Mouse (Mus musculus): ENCODE measurements around the gene Cyfip1.

DNA sequence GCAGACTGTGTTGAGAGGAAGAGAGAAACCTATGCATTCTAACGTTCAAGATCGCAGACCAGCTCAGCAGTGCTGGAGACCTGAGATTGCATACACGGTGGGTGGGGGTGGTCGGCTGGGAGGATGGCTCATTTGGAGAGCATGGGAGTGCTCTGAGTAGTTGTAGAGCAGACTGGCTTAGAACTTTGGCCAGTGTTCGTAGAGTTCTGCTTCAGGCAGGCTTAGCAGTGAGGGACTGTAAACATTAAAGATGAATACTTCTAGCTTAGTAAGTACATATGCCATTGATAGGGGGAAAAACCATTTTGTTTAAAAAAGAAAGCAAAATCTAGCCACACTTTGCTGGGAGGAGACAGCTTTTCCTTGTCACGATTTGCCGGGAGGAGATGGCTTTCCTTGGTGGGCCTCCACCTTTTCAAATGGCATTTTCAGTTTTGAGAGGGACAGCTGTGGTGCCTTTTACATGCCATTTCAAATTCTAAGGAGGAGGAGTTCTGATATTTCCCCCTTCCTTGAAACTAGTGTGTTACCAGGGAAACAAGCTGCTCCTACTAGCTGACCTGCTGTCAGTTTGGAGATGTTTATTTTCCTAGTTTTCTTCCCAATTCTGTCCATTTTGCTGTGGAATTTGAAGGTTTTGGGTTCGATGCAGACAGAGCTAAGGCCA lies 24.3 kb downstream of the Cyfip1 start:
- TF ChIP-seq EP300 (IDR thresholded peaks at IDR 0.05; ENCODE audit: low read depth) (no peak), CTCF (IDR thresholded peaks at IDR 0.05; ENCODE audit: low read depth) (no peak)

All from liver, embryonic 14.5 days (tissue).